Mouse (Mus musculus) heart, embryonic 16.5 days (tissue): ENCODE data around the gene Wdr20. TPM values are rescaled to one million over a fixed set of nuclear protein-coding genes. Genes with fewer than 3 reads are reported as not detected.

Experiments
- ATAC-seq: fragments of 200-750 bp; cut with Nextera tagmentation; replicated peaks from 2 replicates; pipeline ENCODE4 v1.8.0; 2017; ENCODE audit warnings: moderate number of reproducible peaks; ENCODE audit not compliant: insufficient read depth, low FRiP score; ENCODE audit errors: extremely low read depth
- H3K27ac ChIP-seq: fragments of 300-500 bp; sonication (generic); 2 replicates; pipeline ENCODE4 v1.5.1; 2014; ENCODE audit warnings: mild to moderate bottlenecking, low read length, control low read depth, moderate library complexity
- H3K27me3 ChIP-seq: fragments of 300-500 bp; sonication (generic); 2 replicates; pipeline ENCODE4 v1.6.1; 2014; ENCODE audit warnings: low read length, mixed read lengths; ENCODE audit not compliant: control insufficient read depth, insufficient read depth
- H3K36me3 ChIP-seq: fragments of 300-500 bp; sonication (generic); 2 replicates; pipeline ENCODE4 v1.6.1; 2014; ENCODE audit not compliant: control insufficient read depth, insufficient read depth
- H3K4me1 ChIP-seq: fragments of 300-500 bp; sonication (generic); 2 replicates; pipeline ENCODE4 v1.6.1; 2014; ENCODE audit warnings: low read length, mixed read lengths; ENCODE audit not compliant: control insufficient read depth, insufficient read depth
- H3K4me2 ChIP-seq: fragments of 300-500 bp; sonication (generic); 2 replicates; pipeline ENCODE4 v1.6.1; 2014; ENCODE audit warnings: low read depth, mild to moderate bottlenecking, control low read depth, low read length
- H3K4me3 ChIP-seq: fragments of 300-500 bp; sonication (generic); 2 replicates; pipeline ENCODE4 v1.5.1; 2014; ENCODE audit warnings: mild to moderate bottlenecking, control low read depth, low read length
- H3K9ac ChIP-seq: fragments of 300-500 bp; sonication (generic); 2 replicates; pipeline ENCODE4 v1.6.1; 2014; ENCODE audit warnings: low read length, control low read depth
- H3K9me3 ChIP-seq: fragments of 300-500 bp; sonication (generic); replicated peaks from 2 replicates; pipeline ENCODE4 v1.6.1; 2016; ENCODE audit warnings: low read length; ENCODE audit not compliant: control insufficient read depth
- WGBS: fragments of 180-500 bp; shearing (Covaris S2); extraction: QIAGEN DNeasy Blood & Tissue Kit; methylation state at CpG from one replicate; pipeline ENCODE4 v1.1.7; 2014; 5-methylcytosine and 5-hydroxymethylcytosine counted together
- polyA plus RNA-seq: library from polyadenylated mRNA; unstranded; fragments of >200 nt; fragmentation: Nextera tagmentation; extraction: Ambion mirVana; gene quantifications from 2 replicates; pipeline ENCODE4 v1.2.1, GENCODE M21; 2015

Gene Wdr20
- polyA plus RNA-seq, 1 experiment from 2014 or later = 18.0 TPM

DNA sequence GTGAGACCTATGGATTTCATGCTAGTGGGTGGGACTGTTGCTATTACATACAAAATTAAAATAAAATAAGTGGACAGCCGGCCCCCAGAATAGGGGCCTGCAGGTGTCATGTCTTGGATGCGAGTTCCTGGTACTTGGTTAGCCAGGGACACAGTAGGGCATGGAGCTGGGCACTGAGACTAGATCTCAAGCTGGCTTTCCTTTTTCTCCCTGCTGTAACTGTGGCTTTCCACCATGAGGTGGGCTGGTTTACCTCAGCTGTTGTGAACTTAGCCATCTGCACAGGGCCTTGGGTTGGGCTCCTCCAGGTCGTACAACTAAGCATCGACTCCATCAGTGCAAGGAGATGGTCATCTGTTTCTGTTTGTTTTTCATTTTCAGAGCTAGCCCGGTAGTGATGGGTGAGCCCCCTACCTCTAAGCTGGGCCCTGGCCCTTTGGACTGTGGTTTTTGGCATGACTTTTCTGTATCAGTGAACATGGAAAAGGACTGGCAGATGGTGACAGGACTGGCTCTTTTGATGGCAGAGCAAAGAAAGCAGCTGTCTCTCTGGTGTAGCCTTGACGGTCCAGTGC lies 108.5 kb downstream of the Wdr20 start:
- Histone ChIP-seq H3K27me3 (no peaks in the 10 kb centered on the region), H3K4me2 (peak overlapping the region; percentile 79), H3K9me3 (no peaks in the 10 kb centered on the region), H3K4me3 (peak overlapping the region; percentile 84), H3K36me3 (no peaks in the 10 kb centered on the region), H3K27ac (no peak overlapping the region; the same call in 1 of the 2 replicates), H3K9ac (peak overlapping the region; percentile 83), H3K4me1 (peaks cover 18% of the 10 kb centered on the region)
- ATAC-seq = no peak
- WGBS = 78% methylated on average over 6 of the region's 6 CpGs

DNA sequence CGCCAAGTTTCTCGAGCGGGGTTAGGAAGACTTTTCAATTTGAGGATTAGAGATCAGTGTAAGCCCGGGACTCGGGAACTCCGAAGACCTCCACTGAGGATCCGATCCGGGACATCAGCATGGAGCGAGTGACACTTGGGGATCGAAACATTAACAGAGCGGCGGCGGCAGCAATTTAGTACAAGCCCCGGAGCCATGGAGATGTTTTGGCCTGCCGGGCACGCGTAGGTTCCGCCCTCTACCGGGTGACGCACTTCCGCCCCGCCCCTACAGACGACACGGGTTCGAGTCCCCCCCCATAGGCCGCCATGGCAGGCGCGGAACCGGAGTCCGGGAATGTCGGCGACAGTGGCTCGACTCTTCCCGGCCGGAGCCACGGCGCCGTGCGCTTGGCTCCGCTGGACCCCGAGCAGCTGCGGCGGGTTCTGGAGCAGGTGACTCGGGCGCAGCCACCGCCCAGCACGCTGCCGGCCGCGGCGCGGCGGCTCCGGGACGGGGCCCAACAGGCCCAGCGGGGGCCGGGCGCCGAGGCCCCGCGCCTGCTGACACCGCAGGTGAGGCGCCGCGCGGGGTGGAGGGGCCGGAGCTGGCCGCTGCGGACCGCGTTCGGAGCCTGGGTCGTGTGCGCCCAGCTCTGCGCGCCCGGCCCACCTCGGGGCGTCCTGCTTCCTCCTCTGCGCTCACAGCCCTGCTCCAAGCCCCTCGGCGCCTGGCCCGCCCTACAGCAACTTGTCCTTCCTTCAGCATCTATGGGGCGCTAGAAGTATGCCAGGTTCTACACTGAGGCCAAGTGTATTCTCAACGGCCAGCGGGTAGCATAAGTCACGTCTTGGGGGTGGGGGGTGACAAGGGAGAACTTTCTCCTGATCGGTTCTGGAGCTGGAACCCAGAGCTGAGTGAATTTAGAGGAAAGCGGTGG lies 112.5 kb downstream of the Wdr20 start, which contains the start of gene Zfp839:
TSS of gene Zfp839 (plus strand) at position 244 of the 919 bp plus-strand sequence.
- Histone ChIP-seq H3K27me3 (no peaks in the 10 kb centered on the region), H3K4me3 (peak within 1 kb of the TSS; percentile 89), H3K4me1 (peaks cover 21% of the 10 kb centered on the region), H3K9ac (peak within 1 kb of the TSS; percentile 94), H3K9me3 (no peaks in the 10 kb centered on the region), H3K36me3 (peaks cover 2% of the 10 kb centered on the region; the same call in 1 of the 2 replicates), H3K4me2 (peak within 1 kb of the TSS; percentile 86), H3K27ac (peak within 1 kb of the TSS; percentile 83)
- peak; percentile 77 for ATAC-seq
- under 1% methylated on average over 89 of the region's 89 CpGs for WGBS

DNA sequence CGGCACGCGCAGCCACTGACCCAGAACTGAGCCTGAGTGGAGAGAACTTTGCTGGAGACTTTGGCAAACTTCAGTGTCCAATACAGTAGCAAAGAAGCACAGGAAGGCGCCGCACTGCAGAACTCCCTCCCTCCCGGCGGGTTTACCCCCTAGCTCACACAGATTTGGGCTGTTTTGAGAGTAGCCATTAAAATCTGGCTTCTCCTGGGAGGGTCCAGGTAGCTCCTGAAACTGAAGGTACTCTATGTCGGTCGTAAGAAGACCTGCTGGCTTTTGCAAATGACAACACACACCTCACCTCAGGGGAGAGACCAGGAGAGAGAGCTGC lies 113.1 kb downstream of the Wdr20 start:
- WGBS = 13% methylated on average over 9 of the region's 9 CpGs
- no peaks in the 10 kb centered on the region for H3K27me3 ChIP-seq
- H3K27ac ChIP-seq = peak overlapping the region; percentile 83
- ATAC-seq = no peak; the same call in 1 of the 2 replicates
- peaks cover 8% of the 10 kb centered on the region for H3K36me3 ChIP-seq
- H3K9me3 ChIP-seq = no peaks in the 10 kb centered on the region
- H3K4me3 ChIP-seq = peak overlapping the region; percentile 89
- H3K9ac ChIP-seq = peak overlapping the region; percentile 94
- H3K4me2 ChIP-seq = peak overlapping the region; percentile 86
- peaks cover 19% of the 10 kb centered on the region for H3K4me1 ChIP-seq

DNA sequence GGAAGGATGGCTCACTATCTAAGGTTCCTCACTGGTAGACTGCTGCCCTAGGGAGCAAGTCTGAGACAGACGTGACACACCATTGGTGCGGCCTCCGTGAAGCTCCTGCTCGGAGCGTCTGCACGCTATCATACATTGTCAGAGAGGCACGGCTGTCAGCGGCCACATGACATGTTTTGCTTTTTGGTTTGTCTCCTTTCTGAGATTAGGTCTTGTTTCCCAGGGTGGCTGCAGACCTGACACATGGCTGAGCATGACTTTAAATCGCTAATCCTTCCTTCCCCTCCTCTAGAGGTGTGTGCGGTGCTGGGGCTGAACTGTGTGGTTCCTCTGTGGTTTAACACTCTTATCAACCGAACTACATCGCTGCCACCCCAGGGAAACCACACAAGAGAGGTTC lies 113.7 kb downstream of the Wdr20 start:
- no peak for ATAC-seq
- H3K4me1 ChIP-seq = peaks cover 14% of the 10 kb centered on the region
- H3K4me3 ChIP-seq = peak overlapping the region; percentile 89
- H3K36me3 ChIP-seq = peaks cover 9% of the 10 kb centered on the region
- H3K9me3 ChIP-seq = no peaks in the 10 kb centered on the region
- 35% methylated on average over 12 of the region's 12 CpGs for WGBS
- peak overlapping the region; percentile 86 for H3K4me2 ChIP-seq
- H3K27me3 ChIP-seq = no peaks in the 10 kb centered on the region
- H3K27ac ChIP-seq = peak overlapping the region; percentile 83; the same call in 1 of the 2 replicates
- H3K9ac ChIP-seq = peak overlapping the region; percentile 94

DNA sequence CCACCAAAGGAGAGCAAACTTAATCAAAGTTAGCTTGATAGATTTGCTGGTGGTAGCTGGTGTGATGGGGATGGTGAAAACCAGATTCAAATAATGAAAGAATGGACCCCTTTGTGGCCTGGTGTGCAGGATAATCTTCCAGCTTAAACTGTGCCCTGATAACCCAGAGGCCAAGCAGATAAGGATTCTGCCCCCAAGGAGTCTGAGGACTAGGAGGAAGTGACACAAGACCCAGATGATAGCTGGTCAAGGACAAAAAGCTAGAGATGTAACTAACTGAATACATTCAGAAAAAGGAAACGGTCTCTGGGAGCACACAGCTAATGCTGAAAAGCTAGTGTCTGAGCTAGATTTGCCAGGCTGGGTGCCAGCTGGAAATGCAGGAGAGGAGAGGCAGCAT lies 114.2 kb downstream of the Wdr20 start:
- H3K4me1 ChIP-seq = peaks cover 14% of the 10 kb centered on the region
- no peak overlapping the region for H3K27ac ChIP-seq
- no peaks in the 10 kb centered on the region for H3K27me3 ChIP-seq
- H3K9ac ChIP-seq = no peak overlapping the region; the same call in 1 of the 2 replicates
- WGBS = 63% methylated on average over 1 of the region's 1 CpGs
- H3K4me2 ChIP-seq = peak overlapping the region; percentile 86; the same call in 1 of the 2 replicates
- H3K9me3 ChIP-seq = no peaks in the 10 kb centered on the region
- no peak overlapping the region for H3K4me3 ChIP-seq
- peaks cover 9% of the 10 kb centered on the region for H3K36me3 ChIP-seq
- ATAC-seq = no peak

Other genes with a start within 250 kb of the Wdr20 start
- 40.6 and 42.1 TPM in 2 replicates for gene Dync1h1, start 136.5 kb upstream of the Wdr20 start, polyA plus RNA-seq
- gene 1700001K19Rik, start 55.3 kb upstream of the Wdr20 start, polyA plus RNA-seq = not detected in 2 replicates
- 622 and 694 TPM in 2 replicates for gene Hsp90aa1, start 35.2 kb upstream of the Wdr20 start, polyA plus RNA-seq
- 3.9 and 4.2 TPM in 2 replicates for gene Mok, start 103.0 kb downstream of the Wdr20 start, polyA plus RNA-seq
- 4.9 and 5.1 TPM in 2 replicates for gene Zfp839, start 112.3 kb downstream of the Wdr20 start, polyA plus RNA-seq
- 63.1 and 64.7 TPM in 2 replicates for gene Cinp, start 151.2 kb downstream of the Wdr20 start, polyA plus RNA-seq
- 2.2 and 3.1 TPM in 2 replicates for gene Tecpr2, start 151.3 kb downstream of the Wdr20 start, polyA plus RNA-seq
- 19.3 and 22.0 TPM in 2 replicates for gene Ankrd9, start 241.1 kb downstream of the Wdr20 start, polyA plus RNA-seq